Mouse (Mus musculus) T-cell, adult 66 days (primary cell): ENCODE data around the gene Pgbd1. TPM values are rescaled to one million over a fixed set of nuclear protein-coding genes. Genes with fewer than 3 reads are reported as not detected.

ENCODE experiments used
- total RNA-seq, 2 experiments: library from RNA; stranded (reverse); gene quantifications; 3 replicates in 1 of 2; 4 replicates in 1 of 2; pipeline ENCODE4 v1.2.4; 2023

Gene Pgbd1
- total RNA-seq, result under 1 TPM; 0.73 to 0.98 TPM

GRCm38 (mm10) chr13:21440503-21441206 lies at the start of gene Pgbd1:
Gene Pgbd1 (minus strand): TSS chr13:21441058.

DNA sequence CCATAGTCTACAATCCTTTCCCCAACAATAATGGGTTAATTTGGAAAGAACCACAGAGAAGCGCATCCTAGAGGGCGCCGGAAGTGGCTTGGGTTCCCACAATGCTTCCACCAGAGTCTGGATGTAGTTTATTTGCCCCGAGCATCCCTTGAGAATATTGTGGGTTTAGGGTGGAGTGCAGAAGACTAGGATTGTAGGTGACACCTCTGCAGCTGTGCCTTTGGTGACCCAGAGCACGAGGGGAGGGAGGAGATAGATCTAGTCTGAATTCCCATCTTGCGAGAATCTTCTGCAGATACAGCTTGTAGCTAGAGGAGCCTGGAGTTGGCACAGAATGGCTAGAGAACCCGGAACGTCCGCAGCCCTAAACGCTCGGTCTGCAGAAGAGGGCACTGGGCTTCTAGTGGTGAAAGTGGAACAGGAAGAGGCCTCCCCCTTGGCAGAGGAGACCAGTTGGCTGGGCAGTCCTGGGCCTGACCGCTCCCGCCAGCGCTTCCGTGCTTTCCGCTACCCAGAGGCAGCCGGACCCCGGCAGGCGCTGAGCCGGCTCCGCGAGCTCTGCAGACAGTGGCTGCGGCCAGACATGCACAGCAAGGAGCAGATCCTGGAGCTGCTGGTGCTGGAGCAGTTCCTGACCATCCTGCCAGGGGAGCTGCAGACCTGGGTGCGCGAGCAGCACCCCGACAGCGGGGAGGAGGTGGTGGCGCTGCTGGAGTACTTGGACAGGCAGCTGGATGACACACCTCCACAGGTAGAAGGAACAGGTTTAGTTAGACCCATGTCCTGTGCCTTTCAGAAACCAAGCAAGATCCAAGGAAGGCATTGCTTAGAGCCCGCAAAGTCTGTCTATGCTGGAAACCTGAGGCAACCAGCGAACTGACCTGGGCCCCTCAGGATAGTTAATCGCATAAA lies 38.2 kb upstream of the Pgbd1 start, which contains the start of the genes Zkscan4 and Gm10065:
Gene Zkscan4 (plus strand): TSS at position 149 of the 912 bp plus-strand sequence.
Gene Gm10065 (minus strand): TSS at position 683 of the 912 bp plus-strand sequence.

DNA sequence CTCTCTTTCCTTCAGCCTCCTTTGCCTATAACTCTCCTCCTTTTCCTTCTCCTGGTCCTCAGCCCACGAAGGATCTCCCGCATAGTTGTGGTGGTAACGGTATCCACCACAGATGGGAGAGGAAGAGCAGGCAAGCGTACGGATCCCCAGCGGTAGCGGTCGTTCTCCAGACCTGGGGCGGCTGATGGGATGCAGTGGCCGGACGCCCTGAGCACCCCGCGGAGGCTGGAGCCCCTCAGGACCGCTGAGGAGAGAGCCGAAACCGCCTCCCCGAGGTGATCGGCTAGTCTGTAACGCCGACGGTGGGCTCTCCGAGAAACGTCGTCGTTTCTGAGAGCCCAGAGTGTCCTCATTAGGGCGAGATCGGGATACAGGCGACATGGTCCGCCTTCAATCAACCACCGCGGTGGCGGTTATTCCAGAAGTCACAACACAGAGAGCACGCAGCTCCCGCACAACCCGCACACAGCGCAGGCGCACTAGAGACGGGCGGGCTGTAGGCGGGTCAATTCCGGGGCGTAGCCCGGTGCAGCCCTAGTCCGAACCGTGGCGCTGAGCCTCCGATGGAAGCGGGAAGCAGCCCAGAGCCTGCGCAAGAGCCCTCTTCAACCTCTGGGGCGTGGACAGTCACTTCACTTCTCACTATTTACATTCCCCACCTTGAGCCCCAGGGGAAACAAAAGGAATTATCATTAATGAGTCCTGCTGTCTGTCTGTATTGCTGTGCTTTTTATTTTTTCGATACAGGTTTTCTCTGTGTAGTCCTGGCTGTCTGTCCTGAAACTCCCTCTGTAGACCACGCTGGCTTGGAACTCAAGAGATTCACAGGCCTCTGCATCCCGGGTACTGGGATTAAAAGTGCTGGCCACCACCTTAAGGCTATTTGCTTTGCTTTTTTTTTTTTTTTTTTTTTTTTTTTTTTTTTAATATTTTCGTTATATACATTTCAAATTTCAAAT lies 27.5 kb upstream of the Pgbd1 start, which contains the start of gene Nkapl:
Gene Nkapl (minus strand): TSS at position 449 of the 959 bp plus-strand sequence.

GRCm38 (mm10) chr13:21453449-21453848 lies 12.6 kb upstream of the Pgbd1 start, which contains the start of gene Zscan26:
Gene Zscan26 (minus strand): TSS chr13:21453730.

DNA sequence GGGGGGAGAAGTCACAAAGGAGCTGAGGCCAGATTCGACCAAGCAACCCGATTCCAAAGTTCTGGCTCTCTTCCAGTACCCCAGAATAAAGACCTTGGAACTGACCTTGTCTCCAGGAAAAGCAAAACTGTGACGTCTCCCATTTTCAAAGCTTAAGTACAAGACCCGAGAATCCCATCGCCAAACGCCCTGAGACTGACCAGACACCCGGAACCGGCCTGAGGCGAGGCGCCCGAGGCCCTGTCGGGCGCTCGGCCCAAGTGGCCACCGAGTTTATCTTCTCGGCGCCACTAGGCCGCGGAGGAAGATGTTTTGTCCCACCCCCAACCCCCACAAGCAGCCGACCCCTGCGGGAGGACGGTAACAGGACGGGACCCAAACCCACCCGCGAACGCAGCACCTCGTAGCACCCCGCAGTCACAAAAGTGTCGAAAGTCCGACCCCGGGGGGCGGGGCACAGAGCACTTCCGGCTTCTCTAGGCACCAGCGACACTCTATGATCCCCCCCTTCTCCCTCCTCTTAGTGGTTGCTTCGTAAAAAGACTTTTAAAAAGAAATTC lies 38.5 kb downstream of the Pgbd1 start, which contains the start of gene Zkscan3:
Gene Zkscan3 (minus strand): TSS at position 469 of the 560 bp plus-strand sequence.

Other genes with a start within 250 kb of the Pgbd1 start
- gene Gpx5, start 148.3 kb downstream of the Pgbd1 start, total RNA-seq, result not detected
- gene Gpx6, start 128.9 kb downstream of the Pgbd1 start, total RNA-seq, result not detected
- gene Olfr1367, start 94.1 kb downstream of the Pgbd1 start, total RNA-seq, result not detected
- 1 to 10 TPM; 7.9 to 9.0 TPM for gene Zscan12, start 78.2 kb downstream of the Pgbd1 start, total RNA-seq
- gene Zkscan3, start 38.3 kb downstream of the Pgbd1 start, total RNA-seq, result 10 to 100 TPM; 60.5 to 74.8 TPM
- 10 to 100 TPM; 54.1 to 55.3 TPM for gene Zscan26, start 12.7 kb upstream of the Pgbd1 start, total RNA-seq
- not detected for gene Nkapl, start 27.5 kb upstream of the Pgbd1 start, total RNA-seq
- not detected for gene Zkscan4, start 37.8 kb upstream of the Pgbd1 start, total RNA-seq
- not detected for gene Gm10065, start 38.4 kb upstream of the Pgbd1 start, total RNA-seq
- 1 to 10 TPM; 4.4 to 5.9 TPM for gene AK157302, start 54.2 kb upstream of the Pgbd1 start, total RNA-seq
- 10 to 100 TPM; 10.6 to 15.1 TPM for gene Gm11273, start 60.4 kb upstream of the Pgbd1 start, total RNA-seq
- 10 to 100 TPM; 11.1 to 11.3 TPM for gene Zkscan8, start 90.1 kb upstream of the Pgbd1 start, total RNA-seq
- not detected for gene Olfr1366, start 101.8 kb upstream of the Pgbd1 start, total RNA-seq
- not detected for gene Olfr1535, start 118.8 kb upstream of the Pgbd1 start, total RNA-seq
- gene Olfr1364, start 140.7 kb upstream of the Pgbd1 start, total RNA-seq, result not detected
- gene Olfr1362, start 173.0 kb upstream of the Pgbd1 start, total RNA-seq, result not detected
- gene Olfr11, start 201.5 kb upstream of the Pgbd1 start, total RNA-seq, result not detected
- gene Olfr1361, start 222.3 kb upstream of the Pgbd1 start, total RNA-seq, result not detected
- gene Olfr1360, start 236.3 kb upstream of the Pgbd1 start, total RNA-seq, result not detected